Mouse (Mus musculus) spleen, postnatal 4 days (tissue): ENCODE measurements at regions not wholly inside any gene's neighbourhood (a gene's known extent, or its start where the extent isn't known, plus 50 kb on each side); places are given as distances from the start of the nearest gene placed in this dataset.
"Not testable (repeated sequence)": the region's sequence is repeated elsewhere in the genome, so short reads cannot be mapped to it uniquely, and the experiment has no call there.

Experiments used
- DNase-seq, 2 experiments: peaks; one replicate each; pipeline ENCODE4 v3.0.0; 2022; ENCODE audit warnings: low spot score in 2 of 2

- no peak for DNase-seq
These were observed 428.4 kb downstream of the Bmper start for GRCm38 (mm10) chr9:23651300-23651699.

- no peak for DNase-seq
These were observed 430.2 kb downstream of the Bmper start for GRCm38 (mm10) chr9:23653086-23653485.

- DNase-seq, result no peak
These were observed 431.9 kb downstream of the Bmper start for GRCm38 (mm10) chr9:23654777-23655176.

GRCm38 (mm10) chr9:23665960-23666359 lies 431.8 kb upstream of the Npsr1 start:
- no peak for DNase-seq

- DNase-seq, result peak in 1 of 2 experiments; percentile 27
These were observed 428.6 kb upstream of the Npsr1 start for GRCm38 (mm10) chr9:23669230-23669629.

GRCm38 (mm10) chr9:23670642-23671041 lies 427.2 kb upstream of the Npsr1 start:
- peak in 1 of 2 experiments; percentile 31 for DNase-seq

GRCm38 (mm10) chr9:23673347-23673860 lies 424.4 kb upstream of the Npsr1 start:
- no peak for DNase-seq

- DNase-seq, result peak in 1 of 2 experiments; percentile 37
These were observed 423.0 kb upstream of the Npsr1 start for GRCm38 (mm10) chr9:23674833-23675232.

- DNase-seq, result no peak
These were observed 408.3 kb upstream of the Npsr1 start for GRCm38 (mm10) chr9:23689456-23689855.

- no peak for DNase-seq
These were observed 404.9 kb upstream of the Npsr1 start for GRCm38 (mm10) chr9:23692768-23693441.

GRCm38 (mm10) chr9:23693442-23693829 lies 404.4 kb upstream of the Npsr1 start:
- no peak for DNase-seq

- DNase-seq, result no peak
These were observed 403.3 kb upstream of the Npsr1 start for GRCm38 (mm10) chr9:23694481-23694880.

GRCm38 (mm10) chr9:23700567-23700966 lies 397.2 kb upstream of the Npsr1 start:
- no peak for DNase-seq

- DNase-seq, result not testable (repeated sequence)
These were observed 380.2 kb upstream of the Npsr1 start for GRCm38 (mm10) chr9:23717584-23717983.

- DNase-seq, result no peak
These were observed 369.0 kb upstream of the Npsr1 start for GRCm38 (mm10) chr9:23728816-23729215.

GRCm38 (mm10) chr9:23752478-23752877 lies 345.3 kb upstream of the Npsr1 start:
- no peak for DNase-seq

- DNase-seq, result no peak
These were observed 311.1 kb upstream of the Npsr1 start for GRCm38 (mm10) chr9:23786660-23787059.
